Mouse (Mus musculus) adrenal gland (tissue): ENCODE measurements at regions not wholly inside any gene's neighbourhood (a gene's known extent, or its start where the extent isn't known, plus 50 kb on each side); places are given as distances from the start of the nearest gene placed in this dataset.

Source experiments
- intact Hi-C: fragments of 180-260 bp; cut with DNase I; formaldehyde crosslinking; loops from one replicate; pipeline ENCODE4 v1.15.1; 2025

DNA sequence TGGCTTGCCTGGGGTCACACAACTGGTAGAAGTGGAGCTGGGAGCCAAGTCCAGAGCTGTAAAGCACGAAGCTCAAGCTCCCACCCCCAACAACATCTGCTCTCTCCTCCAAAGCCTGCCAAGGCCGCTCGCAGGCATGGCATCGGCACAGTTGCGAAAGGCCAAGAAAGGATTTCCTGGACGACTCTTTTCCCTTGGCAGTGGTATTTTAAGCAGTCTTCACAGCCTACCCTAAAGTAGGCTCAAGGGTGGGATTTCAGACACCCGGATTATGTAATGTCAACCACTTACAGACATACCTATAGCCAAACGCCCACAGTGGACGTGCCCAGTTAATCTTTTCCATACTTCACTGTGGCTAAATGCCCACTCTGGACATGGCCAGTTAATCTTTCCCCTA is 162.6 kb downstream of the Inhbb start:
- intact Hi-C loops = no loop called here

DNA sequence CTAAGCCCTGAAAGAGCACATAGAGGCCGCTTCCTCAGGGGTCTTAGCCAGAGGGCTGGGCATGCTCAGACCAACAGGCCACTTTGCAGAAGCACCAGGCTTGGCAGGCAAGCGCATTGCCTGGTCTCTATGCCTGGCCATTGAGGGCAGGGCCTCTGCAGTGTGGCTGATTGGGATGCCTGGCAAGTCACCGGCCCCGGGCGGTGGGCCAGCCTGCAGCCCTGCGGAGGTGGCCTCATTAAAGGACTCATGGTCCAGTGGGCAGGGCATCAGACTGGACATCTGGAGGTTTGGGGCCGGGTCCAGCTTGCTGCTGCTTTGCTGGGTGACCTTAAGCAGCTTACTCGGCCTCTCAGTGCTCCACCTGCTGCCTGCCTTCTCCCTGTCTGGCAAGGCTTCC is 165.3 kb downstream of the Inhbb start:
- intact Hi-C loops = no loop called here

DNA sequence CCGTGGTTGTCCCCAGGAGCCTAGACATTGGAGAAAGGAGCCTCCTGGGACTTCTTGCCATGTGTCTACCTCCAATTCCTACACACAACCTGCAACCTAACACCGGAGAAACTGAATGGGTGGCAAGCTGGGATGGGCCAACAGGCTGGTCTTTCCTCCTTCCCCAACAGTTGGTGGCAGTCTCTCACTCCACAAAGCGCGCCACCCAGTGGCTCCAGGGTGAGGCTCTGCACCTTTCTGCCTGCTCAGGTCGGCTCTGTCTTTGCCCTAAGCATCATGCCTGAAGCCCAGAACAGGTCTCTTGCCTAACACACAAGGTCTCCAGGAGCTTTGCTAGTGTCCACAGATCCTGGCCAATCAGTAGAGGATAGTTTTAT is 166.0 kb downstream of the Inhbb start:
- intact Hi-C loops = no loop called here

DNA sequence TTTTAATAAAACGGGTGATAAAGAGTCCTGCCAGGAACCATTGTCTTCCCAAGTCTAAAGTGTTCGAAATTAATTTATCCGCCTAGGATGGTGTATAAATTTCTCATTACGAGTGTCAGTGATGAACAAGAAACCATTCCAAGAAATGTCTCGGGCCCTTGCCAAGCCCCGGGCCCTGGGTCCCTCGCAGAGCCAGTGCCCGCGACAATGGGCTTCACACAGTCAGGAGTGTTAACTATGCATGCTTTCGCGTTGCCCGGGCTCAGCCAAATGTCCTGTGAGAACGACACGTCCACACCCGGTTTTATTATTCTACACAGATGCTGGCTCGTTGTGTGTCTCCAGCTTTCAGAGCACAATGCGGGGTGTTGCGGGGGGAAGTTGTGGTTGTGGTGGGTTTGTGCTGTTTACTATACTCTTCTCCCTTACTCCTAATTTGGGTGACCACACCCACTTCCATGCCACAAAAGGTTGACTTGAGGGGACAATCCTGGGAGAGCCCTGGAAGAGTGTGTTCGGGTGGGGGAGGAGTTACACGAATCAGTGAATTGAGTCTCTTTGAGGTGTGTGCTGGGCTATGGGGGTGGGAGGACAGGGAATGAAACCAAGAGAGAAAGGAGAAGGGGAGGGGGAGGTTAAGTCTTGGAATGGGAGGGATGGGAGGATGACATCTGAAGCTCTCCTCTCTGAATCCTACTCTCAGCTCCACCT is 166.5 kb downstream of the Inhbb start:
- intact Hi-C loops = no loop called here

DNA sequence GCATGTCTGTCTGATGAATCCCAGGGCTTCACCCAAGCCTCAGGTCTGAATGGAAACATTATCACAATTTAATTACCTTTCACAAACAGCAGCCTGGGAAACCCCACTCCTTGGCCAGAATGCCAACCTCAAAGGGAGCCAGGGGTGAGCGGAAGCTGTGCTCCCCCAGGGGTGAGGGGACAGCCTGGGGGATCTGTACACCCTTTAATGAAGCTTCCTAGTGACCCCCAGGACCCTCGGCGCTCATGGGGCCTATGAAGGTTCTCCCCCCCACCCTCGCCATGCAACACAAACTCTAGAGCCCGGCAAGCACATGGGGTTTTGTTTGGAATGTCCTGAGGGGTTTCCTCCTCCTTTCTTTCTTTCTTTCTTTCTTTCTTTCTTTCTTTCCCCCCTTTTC is 167.1 kb downstream of the Inhbb start:
- intact Hi-C loops = no loop called here

DNA sequence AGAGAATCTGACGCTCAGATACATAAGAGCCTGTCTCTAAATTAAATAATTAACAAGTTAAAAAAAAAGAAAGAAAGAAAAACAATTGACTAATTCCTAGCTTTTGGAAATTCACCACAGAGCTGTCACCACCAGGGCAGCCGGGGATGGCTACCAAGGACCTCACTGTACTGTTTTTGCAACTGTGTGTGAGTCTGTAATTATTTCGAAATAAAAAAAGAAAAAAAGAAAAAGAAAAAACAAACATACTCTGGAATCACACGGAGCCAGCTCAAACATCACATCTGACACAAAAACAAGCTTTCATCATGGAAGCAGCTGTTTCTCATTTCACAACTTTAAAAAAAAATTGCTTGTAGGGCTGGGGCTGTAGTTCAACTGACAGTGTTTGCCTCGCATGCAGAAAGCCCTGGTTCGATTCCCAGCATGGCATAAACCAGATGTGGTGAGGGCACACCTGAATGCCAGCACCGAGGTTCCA is 168.6 kb downstream of the Inhbb start:
- intact Hi-C loops = no loop called here

DNA sequence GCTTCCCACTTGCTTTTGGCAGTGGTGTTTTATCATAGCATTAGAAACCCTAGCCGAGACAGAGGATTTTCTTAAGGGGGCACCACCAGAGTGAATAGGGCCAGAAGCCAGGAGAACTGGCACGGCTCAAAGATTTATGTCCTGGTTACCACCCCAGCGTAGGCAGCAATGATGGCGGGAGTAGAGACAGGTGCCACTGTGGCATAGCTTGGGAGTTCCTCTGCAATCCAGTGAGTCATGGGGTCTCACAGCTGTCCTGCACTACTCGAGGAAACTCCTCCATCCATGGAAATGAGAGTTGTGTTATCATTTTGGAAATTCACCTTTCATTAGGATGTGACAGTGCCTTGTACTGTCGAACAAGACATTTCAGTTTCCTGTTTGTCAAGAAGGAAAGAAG is 169.6 kb downstream of the Inhbb start:
- intact Hi-C loops = no loop called here

DNA sequence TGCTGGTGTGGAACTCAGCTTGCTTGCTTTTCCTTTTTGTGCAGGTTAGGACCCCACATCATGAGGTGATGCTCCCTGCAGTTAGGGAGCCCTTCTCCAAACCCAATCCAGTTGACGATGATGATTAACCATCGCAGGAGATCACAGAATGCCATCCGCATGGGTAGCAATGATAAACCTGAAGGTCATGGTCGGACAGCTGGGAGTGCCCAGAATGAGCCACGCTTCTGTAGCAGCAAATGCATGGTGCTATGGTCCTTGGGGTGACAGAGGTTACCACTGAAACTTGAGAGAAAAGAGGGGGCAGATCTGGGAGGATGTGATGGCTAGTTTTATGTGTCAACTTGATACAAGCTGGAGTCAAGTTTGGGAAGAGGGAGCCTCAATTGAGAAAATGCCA is 170.3 kb downstream of the Inhbb start:
- intact Hi-C loops = no loop called here

DNA sequence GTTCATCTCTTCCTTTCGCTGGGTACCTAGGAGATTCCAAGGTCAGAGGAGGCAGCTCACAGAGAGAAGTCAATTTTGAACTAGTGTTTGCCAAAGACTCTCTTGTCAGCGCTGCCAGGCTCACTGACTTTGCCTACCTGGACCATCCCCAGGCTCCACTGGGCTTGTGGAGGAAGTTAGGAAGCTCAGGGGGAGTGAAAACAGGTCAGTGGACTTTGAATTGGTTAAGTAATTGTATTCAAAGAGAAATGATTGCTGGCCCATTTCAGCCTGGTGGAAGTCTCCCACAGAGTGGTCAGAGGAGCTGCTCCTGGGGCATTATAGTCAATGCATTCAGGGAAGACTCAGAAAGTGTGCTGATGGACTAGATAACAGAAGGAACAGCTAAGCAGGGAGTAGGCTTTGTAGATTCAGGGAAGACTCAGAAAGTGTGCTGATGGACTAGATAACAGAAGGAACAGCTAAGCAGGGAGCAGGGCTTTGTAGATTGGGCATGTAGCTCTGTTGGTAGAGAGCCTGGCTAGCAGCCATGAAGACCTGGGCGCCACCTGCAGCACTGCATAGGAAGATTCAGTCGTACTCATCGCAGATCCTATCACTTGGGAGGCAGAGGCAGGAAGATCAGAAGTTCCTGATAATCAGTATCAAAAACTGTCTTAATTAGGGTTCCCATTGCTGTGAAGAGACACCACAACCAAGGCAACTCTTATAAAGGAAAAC is 173.1 kb downstream of the Inhbb start:
- intact Hi-C loops = loop anchor here (10.0 kb wide), 1 partner anchor 154 kb away; no protein-coding TSS in a partner anchor

DNA sequence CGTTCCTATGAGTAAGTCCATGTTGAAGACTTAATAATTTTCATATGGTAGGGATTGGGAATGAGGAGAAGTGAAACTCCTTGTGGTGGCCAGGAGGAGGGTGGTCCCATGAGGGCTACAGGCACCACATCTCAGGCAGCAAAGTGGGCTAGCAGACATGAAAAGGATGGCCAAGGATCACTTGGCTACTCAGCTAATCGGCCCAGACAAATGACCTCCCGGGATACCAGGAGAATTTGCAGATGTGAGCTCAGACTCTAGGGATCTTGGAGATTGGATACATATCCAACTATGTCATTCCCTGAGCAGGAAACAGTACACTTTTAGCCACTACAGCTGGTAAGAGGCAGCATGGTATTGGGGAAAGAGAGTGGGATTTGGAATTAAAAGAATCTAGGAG is 174.9 kb downstream of the Inhbb start:
- intact Hi-C loops = loop anchor here (10.0 kb wide), 1 partner anchor 152 kb away; no protein-coding TSS in a partner anchor

DNA sequence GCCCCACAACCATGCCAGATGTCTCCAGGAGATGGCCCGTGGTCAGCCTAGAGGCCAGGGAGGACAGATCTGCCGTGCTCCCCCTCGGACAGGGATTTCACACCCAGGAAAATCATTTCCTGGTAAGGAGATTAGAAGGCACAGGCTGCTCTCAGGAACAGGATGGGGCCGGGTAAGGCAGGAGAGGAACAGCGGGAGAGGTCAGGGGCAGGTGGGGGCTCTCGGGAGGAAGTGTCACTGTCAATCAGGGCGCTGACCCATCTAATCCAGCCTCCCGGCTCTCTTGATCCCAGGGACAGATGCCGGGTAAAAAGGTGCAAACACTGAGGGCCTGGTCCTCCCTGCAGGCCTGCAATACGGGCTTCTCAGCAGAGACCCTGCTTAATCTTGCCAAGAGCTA is 183.6 kb downstream of the Inhbb start:
- intact Hi-C loops = no loop called here

DNA sequence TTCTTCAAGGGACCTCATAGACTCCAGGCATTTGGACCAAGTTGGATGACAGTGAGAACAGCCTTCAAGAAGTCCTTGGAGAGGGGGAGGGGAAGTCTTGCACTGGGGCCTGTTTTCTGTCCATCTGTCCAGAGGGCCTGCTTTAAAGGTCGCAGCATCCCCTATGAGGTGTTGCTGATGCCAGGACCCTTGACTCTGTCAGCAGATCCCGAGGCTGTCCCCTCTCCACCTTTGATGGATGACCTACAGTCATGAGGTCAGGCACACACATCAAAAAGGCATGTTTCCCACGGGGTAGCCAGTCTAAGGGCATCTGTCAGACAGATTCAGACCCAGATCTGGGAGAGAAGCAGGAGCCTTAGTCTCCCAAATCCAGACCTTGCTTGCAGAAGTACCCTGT is 183.4 kb upstream of the Gli2 start:
- intact Hi-C loops = no loop called here

DNA sequence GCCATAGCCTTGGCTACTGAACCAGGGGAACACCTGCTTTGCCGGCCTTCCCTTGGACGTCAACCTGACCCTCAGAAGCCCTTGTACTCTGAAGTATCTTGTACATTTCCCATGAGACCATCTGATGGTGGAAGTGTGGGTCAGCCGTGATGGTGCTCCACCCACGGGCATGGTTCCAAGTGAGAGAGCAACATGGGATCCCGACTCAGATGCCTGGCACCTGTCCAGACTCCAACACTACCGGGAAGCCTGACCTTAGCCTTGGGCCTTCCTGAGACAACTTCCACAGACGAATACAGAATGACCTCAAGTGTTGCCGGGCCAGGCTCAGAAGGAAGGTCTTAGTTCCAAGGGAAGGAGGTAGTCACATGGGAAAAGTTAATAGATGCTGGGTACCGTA is 181.0 kb upstream of the Gli2 start:
- intact Hi-C loops = no loop called here

DNA sequence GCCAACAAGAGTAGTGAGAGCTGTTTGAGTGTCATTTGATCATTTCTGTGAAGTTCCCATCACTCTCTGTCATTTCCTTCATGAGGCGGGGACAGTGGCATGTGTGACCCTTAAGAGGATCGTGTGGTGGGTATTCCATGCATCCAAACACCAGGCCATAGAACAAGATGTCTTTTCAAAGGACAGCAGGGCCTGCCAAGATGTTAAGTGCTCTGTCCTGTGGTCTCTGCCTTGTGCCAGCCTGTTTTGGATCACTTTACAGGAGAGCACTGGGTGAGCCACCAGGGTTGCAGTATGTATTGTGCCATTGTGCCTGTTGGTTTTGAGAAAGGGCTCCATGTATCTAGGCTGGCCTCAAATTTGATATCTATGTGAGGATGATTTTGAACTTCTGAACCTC is 173.6 kb upstream of the Gli2 start:
- intact Hi-C loops = no loop called here

DNA sequence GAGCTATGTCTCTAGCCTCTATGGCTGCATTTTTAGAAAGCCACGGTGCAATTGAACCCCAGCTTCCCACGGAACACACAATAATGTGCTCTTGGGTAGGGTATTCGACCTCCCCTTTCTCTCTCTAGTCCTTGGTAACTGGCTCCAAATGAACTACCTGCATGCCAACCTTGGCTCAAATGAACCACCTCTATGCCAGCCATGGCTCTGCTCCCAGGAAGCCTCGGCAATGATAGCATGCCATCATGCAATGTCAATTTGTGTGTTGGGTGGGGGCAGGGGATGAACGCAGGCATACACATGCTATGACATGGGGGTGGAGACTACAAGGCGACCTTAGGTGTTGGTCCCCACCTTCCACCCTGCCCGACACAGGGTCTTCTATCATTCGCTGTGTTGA is 170.5 kb upstream of the Gli2 start:
- intact Hi-C loops = no loop called here

DNA sequence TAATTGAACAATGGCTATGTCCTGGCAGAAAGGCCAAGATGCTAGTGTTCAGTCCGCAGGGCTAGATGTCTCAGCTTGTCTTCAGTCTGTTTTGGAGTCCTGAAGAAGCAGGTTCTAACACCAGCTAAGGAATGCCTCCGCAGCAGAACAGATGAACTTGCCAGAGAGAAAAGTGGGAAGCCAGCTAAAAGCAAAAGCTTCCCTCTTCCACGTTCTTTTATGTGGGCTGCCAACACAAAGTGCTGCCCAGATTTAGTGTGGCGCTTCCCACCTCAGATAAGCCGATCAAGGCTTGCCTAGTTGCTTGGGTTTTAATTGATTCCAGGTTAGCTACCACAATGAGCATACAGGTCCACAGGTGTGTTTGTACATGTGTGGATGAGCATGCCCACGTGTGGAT is 168.5 kb upstream of the Gli2 start:
- intact Hi-C loops = no loop called here

DNA sequence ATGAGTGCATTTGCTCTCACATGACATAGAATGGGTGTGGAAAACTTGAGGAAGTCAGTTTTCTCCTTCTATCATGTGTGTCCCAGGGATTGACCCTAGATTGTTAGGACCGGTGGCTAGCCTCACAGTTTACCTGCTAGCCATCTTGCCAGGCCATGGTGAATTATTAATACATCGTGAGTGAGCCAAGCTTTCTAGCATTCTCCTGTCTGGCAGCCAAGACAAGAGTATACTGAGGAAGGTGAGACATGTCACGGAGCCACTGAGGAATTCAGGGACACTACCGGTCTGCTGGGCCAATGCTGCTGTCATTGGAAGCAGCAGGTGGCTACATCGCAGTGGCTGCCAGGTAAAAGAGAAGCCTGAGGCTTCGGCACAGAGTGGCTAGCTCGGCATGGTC is 167.6 kb upstream of the Gli2 start:
- intact Hi-C loops = no loop called here

DNA sequence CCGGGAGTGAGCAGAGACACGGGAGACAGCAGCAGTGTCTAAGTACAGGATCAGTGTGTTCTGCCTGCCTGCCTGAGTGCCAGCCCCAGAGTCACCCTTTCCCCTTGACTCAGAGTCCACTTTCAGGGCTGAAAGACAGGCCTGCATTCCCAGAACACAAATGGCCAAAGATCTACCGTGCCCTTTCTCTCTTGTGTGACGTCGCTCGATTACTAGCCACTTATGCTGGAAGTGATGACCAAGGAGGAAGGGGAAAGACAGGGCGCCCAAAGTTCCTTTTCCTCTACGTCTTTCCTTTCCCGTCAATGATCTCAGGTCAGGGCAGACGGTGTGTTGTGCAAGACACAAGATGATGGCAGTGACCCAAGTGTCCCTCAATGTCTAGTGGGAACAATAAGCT is 166.4 kb upstream of the Gli2 start:
- intact Hi-C loops = no loop called here

DNA sequence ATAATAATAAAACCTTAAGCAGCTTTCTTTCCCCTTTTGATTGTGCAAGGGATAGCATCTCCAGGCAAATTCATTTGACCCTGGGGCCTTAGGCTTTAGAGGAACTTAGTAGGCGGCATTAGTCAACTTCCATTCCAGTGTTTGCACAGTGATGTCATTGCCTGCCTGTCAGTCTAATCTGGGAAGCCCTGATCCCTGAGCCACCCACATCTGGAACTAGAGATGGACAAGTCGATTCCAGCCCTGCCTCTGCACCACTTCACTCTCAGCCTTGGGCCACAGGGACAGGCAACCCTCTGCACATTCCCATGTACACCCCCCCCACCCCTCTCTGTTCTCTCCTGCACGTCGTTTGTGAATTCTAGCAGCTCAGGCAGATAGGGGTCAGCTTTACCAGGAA is 164.0 kb upstream of the Gli2 start:
- intact Hi-C loops = no loop called here

DNA sequence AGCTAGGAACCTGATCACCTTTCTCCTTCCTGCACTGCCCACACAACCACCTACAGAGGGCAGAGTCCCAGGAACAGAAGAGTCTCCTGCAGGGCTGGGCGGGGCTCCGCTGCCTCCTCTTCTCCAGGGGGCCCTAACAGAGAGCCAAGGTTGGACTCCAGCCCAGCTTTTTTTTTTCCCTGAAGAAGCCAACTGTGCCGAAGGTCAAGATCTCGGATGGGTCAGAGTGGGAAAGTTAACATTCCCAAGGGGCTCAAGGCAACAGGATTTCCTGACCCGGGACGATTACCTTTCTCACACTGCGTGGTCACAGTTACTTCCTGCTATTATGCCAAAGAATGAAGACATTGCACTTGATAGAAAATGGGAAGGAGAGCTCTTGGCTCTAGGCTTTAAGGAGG is 156.2 kb upstream of the Gli2 start:
- intact Hi-C loops = no loop called here

DNA sequence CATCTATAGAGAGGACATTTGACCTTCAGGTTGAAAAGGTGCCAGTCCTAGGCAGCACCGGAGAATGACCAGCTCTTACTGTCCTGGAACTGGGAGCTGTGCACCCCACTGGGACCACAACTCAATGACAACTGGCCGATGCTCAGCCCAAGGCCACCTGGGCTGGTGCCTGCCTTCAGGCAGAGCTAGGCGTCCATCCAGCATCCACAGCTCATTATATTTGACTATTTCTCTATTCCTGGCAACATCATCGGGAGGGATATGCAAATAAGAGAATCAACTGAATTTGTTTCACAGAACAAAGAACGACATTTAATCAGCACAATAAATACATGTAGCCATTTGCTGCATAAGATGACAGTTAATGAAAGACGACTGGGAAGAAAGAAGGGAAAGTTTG is 149.0 kb upstream of the Gli2 start:
- intact Hi-C loops = no loop called here

DNA sequence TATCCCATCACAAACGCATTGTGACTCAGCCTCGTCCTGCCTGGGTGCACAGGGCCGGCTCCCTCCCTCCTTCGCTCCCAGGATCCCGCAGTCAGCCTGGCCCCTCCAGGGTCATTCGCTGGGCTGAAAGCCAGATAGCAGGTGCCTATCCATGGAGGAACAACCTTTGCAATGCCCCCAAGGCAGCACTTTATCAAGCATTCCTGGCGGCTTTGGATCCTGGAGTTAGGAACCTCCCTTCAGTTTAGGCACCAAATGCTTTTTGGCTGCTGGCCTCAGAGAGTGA is 143.9 kb upstream of the Gli2 start:
- intact Hi-C loops = no loop called here

DNA sequence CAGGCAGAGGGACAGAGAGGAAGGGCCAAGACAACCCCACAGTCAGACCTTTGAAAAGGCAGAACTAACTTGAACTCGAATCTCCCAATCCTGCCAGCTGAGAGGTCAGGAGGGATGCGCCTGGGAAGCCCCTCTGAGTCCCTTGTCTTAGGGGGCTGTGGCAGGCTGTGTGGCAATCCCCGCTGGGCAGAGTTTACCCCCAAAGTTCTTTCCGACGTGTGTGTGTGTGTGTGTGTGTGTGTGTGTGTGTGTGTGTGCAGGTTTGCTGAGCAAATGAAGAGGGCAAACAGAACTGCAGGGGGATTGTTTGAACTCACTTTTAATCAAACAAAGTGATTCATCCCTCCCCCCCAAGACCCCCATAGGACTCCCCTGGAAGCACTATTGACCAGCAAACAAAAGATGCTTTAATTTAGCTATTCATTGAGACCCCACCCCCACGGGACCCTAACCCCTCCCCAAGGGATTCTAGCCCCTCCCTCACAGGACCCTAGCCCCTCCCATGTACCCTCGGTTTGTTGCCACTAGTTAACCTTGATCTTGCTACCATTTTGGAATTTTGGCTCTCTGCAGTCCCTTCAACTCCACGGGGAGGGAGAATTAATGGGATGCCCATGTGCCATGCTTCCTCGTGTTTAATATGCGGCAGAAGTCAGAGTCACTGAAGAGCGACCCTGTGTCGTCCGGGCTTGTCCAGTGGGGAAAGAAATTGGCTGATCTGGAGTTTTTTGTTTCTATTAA is 143.4 kb upstream of the Gli2 start:
- intact Hi-C loops = no loop called here
